Mouse (Mus musculus): ENCODE data around the gene Htra3. TPM values are rescaled to one million over a fixed set of nuclear protein-coding genes. Genes with fewer than 3 reads are reported as not detected.

Htra3 gene
- total RNA-seq, 2 experiments from 2014 or later = 35.0 to 71.4 TPM

DNA sequence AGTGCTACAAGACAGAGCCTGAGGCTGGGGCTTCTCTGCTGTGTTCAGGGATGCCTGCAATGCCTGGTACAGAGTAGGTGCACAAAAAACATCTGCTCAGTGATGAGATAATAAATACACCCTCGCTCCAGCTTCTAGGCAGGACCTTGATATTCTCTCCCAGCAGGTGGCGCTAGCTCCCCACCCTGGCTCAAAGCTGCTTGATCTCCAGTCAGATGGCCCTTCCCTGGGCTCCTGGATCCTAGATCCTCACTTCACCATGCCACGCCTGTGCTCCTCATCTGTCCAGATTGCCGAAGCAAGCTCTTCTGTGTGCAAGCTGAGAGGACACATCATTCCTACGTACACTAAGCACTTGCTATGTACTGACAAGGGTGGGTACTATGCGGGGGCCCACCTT, 21.5 kb upstream of the Htra3 start:
- peak; percentile 85 to 87 for DNase-seq

DNA sequence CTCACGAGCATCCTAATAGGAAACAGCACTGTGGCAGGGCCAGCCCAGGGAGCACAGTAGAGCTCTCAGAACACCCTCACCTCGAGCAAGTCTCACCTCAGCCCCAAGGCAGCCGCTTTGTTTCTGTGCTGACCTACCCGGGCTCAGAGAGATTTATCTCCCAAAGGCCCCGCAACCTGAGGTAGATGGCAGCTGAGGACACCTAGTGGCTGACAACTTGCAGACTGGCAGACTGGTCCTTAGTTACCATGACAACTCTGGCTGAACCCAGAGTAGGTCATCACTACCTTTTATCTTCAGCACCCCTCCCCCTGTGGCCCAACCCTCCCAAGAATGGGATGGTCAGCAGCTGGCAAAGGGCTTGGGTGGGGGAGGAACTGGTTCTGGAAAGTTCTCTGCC, 16.2 kb upstream of the Htra3 start:
- DNase-seq = peak; percentile 40 to 68

DNA sequence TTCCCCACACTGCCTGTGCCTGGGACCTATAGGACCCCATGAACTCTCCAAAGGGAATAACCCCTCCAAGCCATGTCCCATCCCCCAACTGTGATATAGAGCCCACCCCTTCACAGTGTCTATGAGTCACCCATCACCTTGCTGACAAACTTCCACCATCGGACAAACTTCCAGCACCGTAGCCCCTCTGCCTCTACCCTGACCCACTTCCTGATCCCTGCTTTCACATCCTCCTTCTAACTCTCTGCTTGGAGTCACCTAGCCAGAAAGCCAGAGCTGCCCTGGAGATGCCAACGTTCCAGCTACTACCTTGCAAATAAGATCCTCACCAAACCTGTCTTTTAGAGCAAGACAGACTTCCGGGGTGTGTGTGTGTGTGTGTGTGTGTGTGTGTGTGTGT, 14.1 kb upstream of the Htra3 start:
- no peak for DNase-seq

DNA sequence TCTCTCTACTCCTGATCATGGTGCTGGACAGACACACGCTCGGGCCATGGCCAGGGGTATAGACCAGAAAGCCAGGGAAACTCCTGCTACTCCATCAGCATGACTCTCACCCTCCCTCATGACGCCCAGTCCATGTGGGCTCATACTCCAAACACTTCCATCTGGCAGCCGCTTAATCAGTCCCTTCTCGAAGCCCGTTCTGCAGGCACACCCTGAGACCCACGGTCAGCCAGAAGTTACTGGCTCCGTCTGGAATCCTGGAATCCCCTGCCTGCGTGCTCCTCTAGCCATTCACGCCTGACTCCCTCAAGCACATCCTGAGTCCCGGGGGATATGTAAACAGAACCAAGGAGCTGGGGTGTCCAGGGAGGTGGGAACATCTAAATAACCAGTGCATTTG, 11.7 kb upstream of the Htra3 start:
- DNase-seq = no peak

DNA sequence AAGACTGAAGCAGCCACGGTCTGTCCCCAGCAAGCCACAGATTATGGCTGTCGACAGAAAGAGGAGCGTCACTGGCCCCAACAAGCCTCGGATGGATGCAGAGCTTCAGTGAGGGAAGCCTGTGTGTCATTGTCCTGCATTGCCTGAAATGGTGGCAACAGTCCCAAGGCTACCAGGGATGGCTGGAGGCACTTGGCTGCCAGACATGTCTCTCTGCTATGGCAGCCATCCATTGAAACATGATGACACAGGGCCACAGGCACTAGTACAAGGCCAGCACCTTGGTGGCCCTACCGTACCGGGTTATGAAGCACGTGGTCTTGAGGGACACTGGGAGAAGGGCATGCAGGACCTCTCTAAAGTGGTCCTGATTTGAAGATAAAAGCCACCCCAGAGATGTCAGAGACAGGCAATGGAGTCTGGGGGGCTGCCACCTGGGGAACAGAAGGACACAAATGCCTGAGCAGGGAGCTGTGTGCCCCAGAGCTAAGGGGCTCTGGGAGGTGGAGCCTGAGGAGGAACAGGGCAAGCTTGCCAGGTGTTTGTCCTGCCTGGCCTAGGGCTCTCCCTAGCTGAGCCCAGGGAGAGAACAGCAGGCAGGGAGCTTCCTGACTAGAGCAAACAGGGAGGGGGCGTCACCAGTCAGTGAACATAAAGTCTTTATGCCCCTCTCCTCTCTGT, 11.0 kb upstream of the Htra3 start:
- peak; percentile 85 to 89 for DNase-seq

DNA sequence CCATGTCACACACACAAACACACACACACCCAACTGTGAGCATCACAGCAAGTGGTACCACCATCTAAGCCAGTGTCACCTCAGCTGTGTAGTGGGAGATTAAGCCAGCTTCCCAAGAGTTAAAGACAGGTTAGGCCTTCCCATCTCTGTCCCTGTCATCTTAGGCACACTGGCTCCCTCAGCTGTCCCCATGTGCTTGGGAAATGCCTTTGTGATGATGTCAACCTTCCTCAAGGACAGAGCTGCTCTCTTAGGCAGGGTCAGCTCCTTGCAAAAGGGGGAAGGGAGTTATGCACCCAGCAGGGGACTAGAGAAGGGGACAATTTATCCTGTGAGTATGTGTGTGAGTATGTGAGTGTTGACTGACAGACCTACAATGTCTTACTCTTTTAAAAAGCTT, 9.8 kb upstream of the Htra3 start:
- DNase-seq = peak; percentile 49 to 57

DNA sequence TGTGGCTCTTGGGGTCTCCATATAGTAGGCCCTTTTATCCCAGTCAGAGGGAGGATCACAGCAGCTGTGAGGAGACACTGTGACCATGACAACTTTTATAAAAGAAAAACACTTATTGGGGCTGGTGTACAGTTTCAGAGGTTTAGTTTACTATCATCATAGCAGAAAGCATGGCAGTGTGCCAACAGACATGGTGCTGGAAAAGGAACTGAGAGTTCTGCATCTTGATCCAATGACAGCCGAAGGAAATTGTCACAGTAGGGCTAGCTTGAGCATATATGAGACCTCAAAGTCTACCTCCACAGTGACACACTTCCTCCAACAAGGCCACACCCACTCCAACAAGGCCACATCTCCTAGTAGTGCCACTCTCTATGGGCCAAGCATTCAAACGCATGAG, 9.3 kb upstream of the Htra3 start:
- DNase-seq = peak in 1 of 2 experiments; percentile 48

DNA sequence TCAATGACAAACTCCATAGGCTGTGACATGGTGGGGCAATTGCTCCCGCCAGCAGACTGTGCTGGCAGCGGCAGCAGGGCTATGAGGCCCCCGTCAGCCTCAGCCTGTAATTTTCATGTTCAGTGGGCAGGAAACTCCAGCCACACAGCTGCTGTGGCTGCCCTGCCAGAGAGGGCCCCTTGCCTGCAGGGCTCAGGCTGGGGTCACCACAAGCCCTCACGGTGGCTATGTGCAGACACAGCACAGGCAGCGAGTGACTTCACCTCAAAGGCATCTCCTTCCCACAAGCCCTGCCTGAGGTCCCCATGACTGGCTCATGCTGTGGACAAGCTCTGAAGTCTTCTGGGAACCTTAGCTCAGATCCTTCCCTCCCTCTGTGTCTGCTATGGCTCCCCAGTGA, 7.5 kb upstream of the Htra3 start:
- DNase-seq = no peak

DNA sequence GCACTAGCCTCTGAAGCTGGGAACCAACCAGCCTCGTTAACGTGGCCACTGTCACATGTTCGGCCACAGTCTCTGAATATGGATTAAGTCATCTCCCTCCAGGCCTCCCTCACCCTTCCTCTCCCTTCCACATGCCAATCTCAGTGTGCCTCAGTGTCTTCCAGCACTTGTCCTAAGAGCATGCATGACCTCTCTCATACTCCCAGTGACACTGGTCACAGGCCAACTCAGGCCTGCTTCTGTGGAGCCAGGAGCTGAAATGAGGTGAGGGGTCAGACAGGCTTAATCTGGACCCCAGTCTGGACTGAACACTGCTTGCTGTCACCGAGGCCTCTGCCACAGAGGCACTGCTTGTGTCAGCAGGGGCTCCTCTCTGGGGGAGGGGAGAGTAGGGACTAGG, 6.8 kb upstream of the Htra3 start:
- DNase-seq = no peak

DNA sequence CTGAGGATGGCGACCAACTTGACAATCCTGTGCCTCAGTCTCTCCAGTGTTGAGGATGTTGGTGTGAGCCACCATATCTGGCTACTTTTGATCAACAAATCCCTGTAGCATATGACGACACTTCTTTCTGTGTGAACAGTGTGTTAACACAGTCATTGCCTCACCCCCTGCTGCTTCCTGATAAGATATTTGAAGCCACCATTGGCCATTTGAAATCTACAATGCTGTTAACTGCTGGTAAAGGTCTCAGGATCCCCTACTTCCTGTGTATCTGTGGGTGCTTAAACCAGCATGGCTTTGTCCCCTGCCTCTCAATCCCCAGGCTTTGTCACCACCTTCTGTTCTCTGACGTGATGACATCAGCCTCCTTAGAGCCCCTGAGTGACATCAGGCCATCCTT, 5.5 kb upstream of the Htra3 start:
- DNase-seq = no peak

DNA sequence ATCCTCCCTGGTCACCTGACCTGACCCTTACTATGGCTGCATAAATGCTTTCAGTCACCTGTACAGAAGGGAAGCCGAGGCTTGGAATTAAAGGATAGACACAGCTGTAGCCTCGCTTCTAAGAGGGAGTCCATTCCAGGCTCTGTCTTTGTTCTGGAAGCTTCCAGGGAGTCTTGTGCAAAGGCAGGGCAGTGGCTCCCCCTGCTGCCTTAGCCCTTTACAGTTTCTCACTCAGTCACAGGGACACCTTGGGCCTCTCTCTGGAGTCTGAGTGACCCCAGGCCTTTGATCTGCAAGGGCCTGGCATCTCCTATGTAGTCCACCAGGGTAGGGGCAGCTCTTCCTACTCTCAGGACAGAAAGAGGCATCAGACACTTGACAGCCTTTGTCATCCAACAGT, 1.4 kb upstream of the Htra3 start:
- DNase-seq = peak; percentile 45 to 80

DNA sequence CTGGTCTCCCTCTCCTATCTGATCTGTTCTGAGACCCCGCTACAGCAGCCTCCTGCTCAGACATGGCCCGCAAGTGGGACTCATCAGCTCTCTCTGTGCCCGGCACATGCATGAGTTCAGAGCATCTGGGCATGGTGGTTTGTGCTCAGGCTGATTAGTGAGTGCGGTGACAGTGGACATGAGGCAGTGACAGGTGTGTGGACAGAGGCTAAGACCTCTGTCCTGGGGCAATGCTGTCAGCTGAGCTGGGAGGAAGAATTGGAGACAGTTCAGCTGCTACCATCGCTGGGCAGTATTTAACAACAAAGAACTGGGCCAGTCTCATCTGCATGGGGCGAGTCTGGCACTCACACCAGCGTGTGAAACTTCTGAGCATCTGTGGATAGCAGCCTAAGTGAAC, 2.6 kb downstream of the Htra3 start:
- no peak for DNase-seq

DNA sequence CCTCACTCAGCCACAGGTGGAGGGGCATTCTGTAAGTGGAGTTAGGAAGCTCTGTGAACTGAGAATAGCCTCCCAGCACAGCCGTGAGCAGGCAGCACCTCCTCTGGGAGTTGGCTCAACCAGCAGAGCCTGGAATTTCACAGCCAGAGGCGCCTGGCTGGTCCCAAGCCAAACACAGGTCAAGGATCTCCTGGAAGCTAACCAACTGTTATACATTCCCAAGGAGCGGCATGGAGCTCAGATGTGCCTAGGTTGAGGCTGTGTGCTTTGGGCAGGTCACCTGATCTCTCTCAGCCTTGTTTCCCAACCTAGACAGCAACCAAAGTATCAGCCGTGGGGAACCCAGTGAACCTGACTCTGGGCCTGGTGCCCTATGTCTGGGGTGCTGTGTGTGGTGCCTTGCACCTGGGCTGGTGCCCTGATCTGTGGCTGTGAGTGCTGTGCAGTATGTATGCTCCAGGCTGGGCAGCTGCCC, 5.5 kb downstream of the Htra3 start:
- DNase-seq = peak; percentile 81 to 84

DNA sequence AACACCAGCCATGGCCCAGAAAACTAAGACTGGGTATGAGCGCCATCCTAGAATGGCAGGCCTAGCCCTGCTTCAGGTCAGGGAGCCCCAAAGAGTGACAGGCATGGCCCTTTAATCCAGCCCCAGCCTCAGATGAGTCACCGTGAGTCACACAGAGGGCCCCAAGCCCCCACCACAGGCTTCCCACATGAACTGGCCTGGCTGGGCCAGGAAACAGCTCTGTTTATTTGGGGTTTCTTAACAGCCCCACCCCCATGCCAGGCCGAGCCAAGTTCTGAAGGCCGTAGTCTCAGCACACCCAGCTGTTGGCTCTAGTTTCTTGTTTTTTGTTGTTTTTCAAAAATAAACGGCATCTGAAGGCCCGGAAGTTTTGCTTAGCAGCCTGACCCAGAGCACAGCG, 6.5 kb downstream of the Htra3 start:
- DNase-seq = peak; percentile 95 to 96

DNA sequence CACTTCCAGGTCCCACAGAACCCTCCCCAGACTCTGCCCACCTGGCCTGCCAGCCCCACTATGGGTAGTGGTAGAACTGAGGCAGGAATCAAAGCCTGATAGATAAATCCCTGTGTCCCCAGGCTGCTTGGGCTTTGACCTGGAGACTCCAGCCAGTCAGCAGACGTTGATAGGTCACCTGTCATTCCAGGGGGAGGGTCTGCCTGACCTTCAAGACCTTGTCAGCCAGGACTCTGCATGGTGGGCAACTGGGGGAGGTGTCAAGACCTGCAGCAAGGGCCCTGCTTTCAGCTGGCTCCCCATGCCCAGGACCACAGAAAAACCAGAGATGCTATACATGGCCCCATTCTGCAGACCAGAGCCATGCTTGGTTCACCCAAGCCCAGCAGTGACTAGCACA, 7.0 kb downstream of the Htra3 start:
- no peak for DNase-seq

DNA sequence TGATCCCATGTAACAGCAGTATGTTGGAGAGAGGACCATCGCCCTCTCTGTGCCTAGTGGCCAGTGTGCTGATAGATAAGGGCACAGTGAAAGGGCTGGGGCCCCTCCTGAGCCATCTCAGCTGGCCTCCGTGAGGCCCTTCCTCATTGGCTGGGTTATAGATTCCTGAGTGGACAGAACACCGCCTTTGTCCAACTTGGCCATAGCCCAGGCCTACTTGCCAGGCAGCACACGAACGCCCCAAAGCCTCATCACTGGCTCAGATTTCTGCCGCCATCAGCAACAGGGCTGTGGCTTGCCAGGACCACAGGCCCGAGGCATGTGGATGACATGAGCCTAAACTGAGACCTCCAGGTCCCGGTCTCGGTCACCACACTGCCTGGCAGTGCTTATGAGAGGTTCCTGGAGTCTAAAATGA, 8.1 kb downstream of the Htra3 start:
- DNase-seq = peak; percentile 56 to 72

DNA sequence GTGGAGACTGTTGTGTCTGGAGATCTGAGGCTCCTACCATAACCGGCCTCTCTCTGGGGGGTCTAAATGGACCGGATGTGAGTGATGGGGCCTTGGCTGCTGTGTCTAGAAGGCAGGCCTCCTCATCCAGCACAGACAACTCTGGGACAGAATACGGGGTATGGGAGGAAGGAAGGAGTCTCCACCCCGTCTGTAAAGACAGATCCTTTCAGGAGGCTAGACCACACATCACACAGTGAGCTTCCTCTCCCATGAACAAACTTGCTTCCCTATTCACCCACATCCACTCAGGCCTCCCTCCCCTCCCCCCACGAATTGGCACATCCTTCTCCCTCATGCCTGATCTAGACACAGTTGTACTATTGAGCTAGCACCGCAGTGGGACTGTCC, 9.2 kb downstream of the Htra3 start:
- peak in 1 of 2 experiments; percentile 54 for DNase-seq

DNA sequence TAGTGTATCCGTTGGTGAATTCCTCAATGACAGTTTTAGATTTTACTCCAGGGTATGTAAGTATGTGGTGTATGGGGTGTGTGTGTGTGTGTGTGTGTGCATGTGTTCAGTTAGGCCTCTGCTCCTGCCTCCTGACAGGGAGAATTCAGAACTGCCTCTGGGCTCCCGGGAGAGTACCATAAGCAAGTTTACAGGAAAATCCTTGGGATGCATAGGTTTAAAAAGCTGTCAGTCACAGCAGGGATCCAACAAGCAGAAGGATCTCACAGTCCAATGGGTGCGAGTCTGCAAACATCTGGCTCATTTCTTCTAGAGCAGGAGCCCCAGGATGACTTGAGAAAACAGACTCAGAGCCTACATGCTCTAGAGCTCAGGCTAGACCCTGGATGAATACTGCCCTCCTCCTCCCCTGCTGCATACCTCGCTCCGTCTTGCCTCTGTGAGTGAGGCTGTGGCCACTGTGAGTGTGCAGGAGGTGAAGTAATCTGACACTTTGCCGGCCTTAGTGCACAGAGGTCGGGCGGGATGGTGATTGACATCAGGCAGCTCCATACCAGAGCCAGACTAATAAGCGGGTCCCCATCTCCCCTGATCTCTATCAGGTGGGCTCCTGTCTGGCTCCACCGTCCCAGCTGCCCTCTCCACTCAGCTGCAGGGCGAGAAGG, 9.7 kb downstream of the Htra3 start:
- DNase-seq = no peak

DNA sequence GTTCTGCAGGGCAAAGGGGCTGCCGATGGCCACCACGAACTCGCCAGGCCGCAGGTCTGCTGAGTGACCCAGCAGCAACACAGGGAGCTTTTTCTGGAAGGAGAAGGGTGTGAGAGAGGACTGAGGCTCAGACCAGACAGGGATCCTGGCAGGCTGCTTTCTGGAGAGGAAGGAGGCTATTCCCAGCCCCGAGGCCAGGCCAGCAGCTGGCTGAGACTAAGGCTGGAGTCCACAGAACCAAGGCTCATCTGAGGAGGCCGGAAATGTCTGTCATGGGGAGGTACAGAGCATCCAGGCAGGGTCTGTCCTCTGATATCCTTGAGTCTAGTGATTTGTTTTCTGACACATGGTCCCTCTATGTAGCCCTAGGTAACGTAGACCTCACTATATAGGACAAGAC, 13.4 kb downstream of the Htra3 start:
- DNase-seq = no peak

DNA sequence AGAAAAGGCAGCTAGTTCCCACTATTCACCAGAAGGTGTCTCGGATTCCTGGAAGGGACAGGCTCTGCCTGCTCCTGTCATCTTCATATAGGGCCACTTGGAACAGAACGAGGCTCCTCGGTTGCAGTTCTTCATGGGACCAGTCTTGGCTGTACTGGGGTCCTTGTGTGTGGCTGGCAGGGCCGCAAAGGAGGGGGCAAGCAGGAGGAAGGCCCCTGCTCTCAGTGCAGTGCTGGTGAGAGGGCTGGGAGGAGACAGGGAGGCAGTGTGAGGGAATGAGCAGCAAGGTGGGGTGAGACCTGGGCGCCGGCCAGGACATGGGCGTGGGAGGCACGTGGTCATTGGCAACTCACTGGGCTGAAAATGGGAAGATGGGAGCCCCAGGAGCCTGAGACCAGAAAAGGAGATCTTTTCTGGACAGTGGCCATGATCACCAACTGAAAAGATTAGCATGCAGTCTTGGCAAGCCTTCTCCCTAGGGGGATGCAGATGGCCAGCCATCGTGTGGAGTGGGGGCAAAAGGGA, 17.5 kb downstream of the Htra3 start:
- DNase-seq = no peak

DNA sequence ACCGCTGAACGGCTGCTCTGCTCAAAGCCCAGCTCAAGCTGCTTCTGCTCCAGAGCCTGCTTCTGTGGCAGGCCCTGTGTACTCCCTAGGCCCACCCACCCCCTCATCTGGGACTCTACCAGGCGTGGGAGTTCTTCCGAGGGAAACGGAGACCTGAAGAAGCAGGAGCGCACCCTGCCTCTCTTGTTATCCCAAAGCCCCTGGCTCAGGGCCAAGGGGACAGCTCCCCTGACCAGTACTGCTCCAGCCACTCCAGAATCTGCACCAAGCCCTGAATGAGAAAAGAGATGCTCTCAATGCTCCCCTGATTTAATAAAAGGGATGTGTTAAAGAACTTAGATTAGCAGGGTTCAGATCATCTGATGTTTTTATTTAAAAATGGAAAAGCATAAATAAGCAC, 18.4 kb downstream of the Htra3 start:
- DNase-seq = no peak

DNA sequence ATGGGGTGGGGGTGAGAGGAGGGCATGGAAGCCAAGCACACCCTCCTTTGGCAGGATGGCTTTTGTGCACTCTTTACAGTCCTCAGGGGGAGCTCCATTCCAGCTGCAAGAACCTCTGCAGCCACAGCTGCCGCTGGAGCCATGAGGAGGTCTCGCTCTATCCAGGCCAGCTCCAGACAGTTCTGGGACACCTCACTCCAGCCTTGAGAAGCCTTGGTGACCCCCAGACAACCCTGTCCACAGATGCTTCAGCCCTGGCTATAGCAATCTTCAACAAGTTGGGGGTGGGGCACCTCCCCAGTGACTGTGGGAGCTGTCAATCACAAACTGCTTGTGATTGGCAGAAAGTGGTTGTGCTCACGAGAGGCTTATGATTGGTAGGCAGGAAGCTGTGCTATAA, 20.1 kb downstream of the Htra3 start:
- DNase-seq = no peak

DNA sequence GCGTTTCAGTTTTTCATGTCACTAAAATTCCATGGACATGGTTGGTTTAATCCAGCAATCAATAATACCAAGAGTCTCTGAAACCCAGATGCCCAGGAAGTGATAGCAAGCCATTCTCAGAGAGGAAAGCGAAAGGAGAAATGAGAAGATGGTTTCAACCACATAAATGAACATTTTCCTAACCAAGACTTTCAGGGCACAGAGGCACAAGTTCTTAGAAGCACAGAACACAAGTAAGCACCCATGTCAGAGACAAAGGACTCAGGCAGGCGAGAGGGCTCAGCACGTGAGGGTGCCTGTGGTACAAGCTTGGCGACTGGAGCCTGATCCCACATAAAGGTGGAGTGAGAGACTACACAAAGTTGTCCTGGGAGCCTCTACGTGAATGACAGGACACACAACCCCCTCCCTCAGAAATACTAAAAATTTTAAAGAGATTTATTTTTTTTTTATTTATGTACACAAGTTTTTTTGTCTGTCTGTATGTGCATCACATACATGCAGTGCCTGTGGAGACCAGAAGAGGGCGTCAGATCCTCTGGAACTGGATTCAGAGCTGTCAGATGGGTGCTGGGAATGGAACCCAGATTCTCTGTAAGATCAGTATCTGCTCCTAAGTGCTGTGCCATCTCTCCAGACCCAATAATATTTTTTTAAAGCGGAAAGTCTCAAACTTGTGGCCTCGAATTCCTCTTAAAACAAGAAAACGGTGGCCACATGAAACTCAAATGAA, 23.7 kb downstream of the Htra3 start:
- no peak for DNase-seq
